Mouse (Mus musculus): Measurements from ENCODE around the gene Ppp1r13b. TPM values are rescaled to one million over a fixed set of nuclear protein-coding genes. Genes with fewer than 3 reads are reported as not detected.
A peak's percentile ranks its signal among the peaks of the same experiment; 100 is the strongest.

The Ppp1r13b gene
- polyA plus RNA-seq, 1 experiment from 2014 or later: 12.5 TPM

- Histone ChIP-seq H3K36me3 (peaks cover 25% of the 10 kb centered on the region), H3K9me3 (no peaks in the 10 kb centered on the region), H3K27ac (replicated peaks) (no peak overlapping the region), H3K4me2 (no peak overlapping the region), H3K27me3 (replicated peaks) (no peaks in the 10 kb centered on the region), H3K4me3 (no peak overlapping the region), H3K4me1 (peaks cover 12% of the 10 kb centered on the region; the same call in 1 of the 2 replicates), H3K9ac (no peak overlapping the region)
- 70% methylated on average over 1 of the region's 1 CpGs for WGBS
- ATAC-seq (ENCODE audit: extremely low read depth, insufficient number of reproducible peaks, low FRiP score, low TSS enrichment): no peak
Measured at GRCm38 (mm10) chr12:111874601-111875140, 33.2 kb downstream of the Ppp1r13b start.

- WGBS: 90% methylated on average over 5 of the region's 5 CpGs
- ATAC-seq (ENCODE audit: extremely low read depth, insufficient number of reproducible peaks, low FRiP score, low TSS enrichment): no peak
- H3K36me3 ChIP-seq: peaks cover 40% of the 10 kb centered on the region
- no peaks in the 10 kb centered on the region for H3K27me3 ChIP-seq (replicated peaks)
- H3K9ac ChIP-seq: no peak overlapping the region
- no peak overlapping the region for H3K27ac ChIP-seq (replicated peaks)
- H3K9me3 ChIP-seq: no peaks in the 10 kb centered on the region
- H3K4me2 ChIP-seq: no peak overlapping the region
- peaks cover 7% of the 10 kb centered on the region; the same call in 1 of the 2 replicates for H3K4me1 ChIP-seq
- H3K4me3 ChIP-seq: no peak overlapping the region
Measured at GRCm38 (mm10) chr12:111872079-111872478, 35.8 kb downstream of the Ppp1r13b start.

DNA sequence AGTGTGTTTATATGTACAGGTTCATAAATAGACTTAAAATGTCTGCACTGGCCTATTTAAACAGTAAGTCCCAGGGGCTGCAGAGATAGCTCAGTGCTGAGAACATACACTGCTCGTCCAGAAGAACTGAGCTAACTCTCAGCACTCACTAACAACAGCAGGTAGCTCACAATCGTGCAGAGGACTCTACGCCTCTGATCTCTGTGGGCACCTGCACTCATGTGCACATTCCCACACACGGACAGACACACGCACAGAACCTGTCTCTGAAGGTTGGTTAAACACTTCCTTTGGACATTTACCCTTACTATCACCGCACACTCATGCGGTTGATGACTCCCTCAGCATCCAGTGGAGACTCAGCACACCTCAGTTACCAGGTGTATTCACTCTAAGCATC is 37.1 kb downstream of the Ppp1r13b start:
- no peaks in the 10 kb centered on the region for H3K9me3 ChIP-seq
- no peaks in the 10 kb centered on the region for H3K27me3 ChIP-seq (replicated peaks)
- no peak overlapping the region for H3K4me3 ChIP-seq
- H3K9ac ChIP-seq: no peak overlapping the region
- H3K27ac ChIP-seq (replicated peaks): no peak overlapping the region
- 88% methylated on average over 7 of the region's 7 CpGs for WGBS
- peaks cover 51% of the 10 kb centered on the region for H3K36me3 ChIP-seq
- no peak overlapping the region for H3K4me2 ChIP-seq
- no peak for ATAC-seq (ENCODE audit: extremely low read depth, insufficient number of reproducible peaks, low FRiP score, low TSS enrichment)
- H3K4me1 ChIP-seq: peaks cover 2% of the 10 kb centered on the region; the same call in 1 of the 2 replicates

GRCm38 (mm10) chr12:111869806-111870205 is 38.1 kb downstream of the Ppp1r13b start:
- 80% methylated on average over 1 of the region's 1 CpGs for WGBS

DNA sequence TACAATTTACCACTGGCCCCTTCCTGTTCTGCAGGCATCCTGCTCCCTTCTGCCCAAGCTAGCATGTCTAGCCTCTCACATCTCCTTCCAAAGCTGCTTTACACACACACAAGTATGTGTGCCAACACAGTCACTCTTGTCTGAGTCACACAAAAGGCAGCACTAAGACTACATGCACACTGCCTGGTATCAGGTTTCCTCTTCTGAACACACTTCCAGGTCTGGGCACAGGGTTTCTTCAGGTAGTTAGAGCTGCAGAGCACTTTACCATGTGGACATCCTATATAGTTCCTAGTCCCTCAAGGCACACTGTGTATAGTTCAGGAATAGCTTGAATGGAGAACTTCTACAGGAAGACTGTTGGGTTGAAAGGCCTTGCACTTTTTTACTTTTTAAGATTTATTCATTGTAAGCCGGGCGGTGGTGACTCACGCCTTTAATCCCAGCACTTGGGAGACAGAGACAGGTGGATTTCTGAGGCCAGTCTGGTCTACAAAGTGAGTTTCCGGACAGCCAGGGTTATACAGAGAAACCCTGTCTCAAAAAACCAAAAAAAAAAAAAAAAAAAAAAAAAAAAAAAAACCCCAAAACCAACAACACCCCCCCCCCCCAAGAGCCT is 43.6 kb downstream of the Ppp1r13b start:
- WGBS: 89% methylated on average over 4 of the region's 4 CpGs
- ATAC-seq (ENCODE audit: extremely low read depth, insufficient number of reproducible peaks, low FRiP score, low TSS enrichment): no peak
- Histone ChIP-seq H3K4me1 (no peaks in the 10 kb centered on the region), H3K9ac (no peak overlapping the region), H3K27ac (replicated peaks) (no peak overlapping the region), H3K4me3 (no peak overlapping the region), H3K36me3 (peaks cover 64% of the 10 kb centered on the region), H3K27me3 (replicated peaks) (no peaks in the 10 kb centered on the region), H3K9me3 (no peaks in the 10 kb centered on the region), H3K4me2 (no peak overlapping the region)

More at GRCm38 (mm10) chr12:111869806-111870205, 38.1 kb downstream of the Ppp1r13b start:
- Histone ChIP-seq H3K27me3 (replicated peaks) (no peaks in the 10 kb centered on the region), H3K27ac (replicated peaks) (no peak overlapping the region), H3K36me3 (peaks cover 59% of the 10 kb centered on the region), H3K4me3 (no peak overlapping the region), H3K4me2 (no peak overlapping the region), H3K9ac (no peak overlapping the region), H3K9me3 (no peaks in the 10 kb centered on the region), H3K4me1 (no peaks in the 10 kb centered on the region)
- no peak for ATAC-seq (ENCODE audit: extremely low read depth, insufficient number of reproducible peaks, low FRiP score, low TSS enrichment)

DNA sequence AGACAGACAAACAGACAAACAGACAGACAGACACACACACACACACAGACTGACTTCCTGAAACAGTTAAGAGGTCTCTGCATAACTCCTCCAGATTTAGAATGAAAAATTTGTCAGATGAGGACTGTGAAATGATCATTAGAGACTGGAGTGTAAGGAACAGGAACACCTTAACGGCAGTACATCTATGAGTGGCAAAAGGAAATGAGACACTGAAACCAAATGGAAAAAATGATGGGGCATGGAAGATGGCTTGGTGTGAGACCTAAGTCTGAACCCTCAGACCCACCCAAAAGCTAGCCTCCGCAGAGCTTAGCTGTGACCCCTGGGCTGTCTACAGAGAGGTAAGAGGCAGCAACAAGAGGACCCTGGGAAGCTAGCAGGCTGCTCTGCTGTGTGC is 52.5 kb downstream of the Ppp1r13b start:
- H3K4me1 ChIP-seq: peaks cover 10% of the 10 kb centered on the region
- 76% methylated on average over 2 of the region's 2 CpGs for WGBS
- H3K36me3 ChIP-seq: peaks cover 47% of the 10 kb centered on the region
- no peaks in the 10 kb centered on the region for H3K27me3 ChIP-seq (replicated peaks)
- no peak overlapping the region for H3K9ac ChIP-seq
- no peaks in the 10 kb centered on the region for H3K9me3 ChIP-seq
- H3K27ac ChIP-seq (replicated peaks): no peak overlapping the region
- no peak overlapping the region for H3K4me3 ChIP-seq
- ATAC-seq (ENCODE audit: extremely low read depth, insufficient number of reproducible peaks, low FRiP score, low TSS enrichment): no peak
- no peak overlapping the region for H3K4me2 ChIP-seq

- peaks cover 11% of the 10 kb centered on the region for H3K4me1 ChIP-seq
- H3K9ac ChIP-seq: no peak overlapping the region
- no peaks in the 10 kb centered on the region for H3K9me3 ChIP-seq
- H3K27me3 ChIP-seq (replicated peaks): no peaks in the 10 kb centered on the region
- no peak for ATAC-seq (ENCODE audit: extremely low read depth, insufficient number of reproducible peaks, low FRiP score, low TSS enrichment)
- no peak overlapping the region for H3K27ac ChIP-seq (replicated peaks)
- no peak overlapping the region for H3K4me2 ChIP-seq
- WGBS: 72% methylated on average over 4 of the region's 4 CpGs
- no peak overlapping the region for H3K4me3 ChIP-seq
- H3K36me3 ChIP-seq: peaks cover 38% of the 10 kb centered on the region
Measured at GRCm38 (mm10) chr12:111853546-111853945, 54.4 kb downstream of the Ppp1r13b start.

DNA sequence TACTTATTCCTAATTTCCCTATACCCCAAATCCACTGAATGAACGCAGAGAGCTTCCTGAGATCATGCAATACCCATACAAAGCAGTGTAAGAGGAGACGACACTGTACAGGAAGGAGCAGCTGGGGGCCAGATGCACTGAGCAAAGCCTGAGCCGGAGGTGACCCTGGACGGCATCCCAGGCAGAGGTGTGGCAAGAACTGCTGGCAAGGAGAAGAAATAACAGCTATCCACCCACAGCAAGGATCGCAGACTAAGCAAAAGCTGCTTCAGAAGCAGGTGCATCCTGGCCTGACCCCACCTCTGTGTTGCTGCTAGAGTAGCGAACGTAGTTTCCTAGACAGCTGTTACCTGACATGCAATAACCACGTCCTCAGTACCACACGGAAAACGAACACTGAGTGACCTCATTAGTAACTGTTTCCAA is 54.9 kb downstream of the Ppp1r13b start:
- Histone ChIP-seq H3K9me3 (no peaks in the 10 kb centered on the region), H3K4me2 (no peak overlapping the region), H3K4me3 (no peak overlapping the region), H3K36me3 (peaks cover 33% of the 10 kb centered on the region), H3K27me3 (replicated peaks) (no peaks in the 10 kb centered on the region), H3K4me1 (peaks cover 12% of the 10 kb centered on the region), H3K27ac (replicated peaks) (no peak overlapping the region), H3K9ac (no peak overlapping the region)
- 59% methylated on average over 10 of the region's 10 CpGs for WGBS
- no peak for ATAC-seq (ENCODE audit: extremely low read depth, insufficient number of reproducible peaks, low FRiP score, low TSS enrichment)

- Histone ChIP-seq H3K4me1 (peaks cover 12% of the 10 kb centered on the region), H3K4me3 (no peak overlapping the region), H3K27ac (replicated peaks) (no peak overlapping the region), H3K27me3 (replicated peaks) (no peaks in the 10 kb centered on the region), H3K4me2 (no peak overlapping the region), H3K9ac (no peak overlapping the region), H3K36me3 (peaks cover 20% of the 10 kb centered on the region), H3K9me3 (no peaks in the 10 kb centered on the region)
- 74% methylated on average over 5 of the region's 5 CpGs for WGBS
- no peak for ATAC-seq (ENCODE audit: extremely low read depth, insufficient number of reproducible peaks, low FRiP score, low TSS enrichment)
Measured at GRCm38 (mm10) chr12:111851745-111852144, 56.2 kb downstream of the Ppp1r13b start.

DNA sequence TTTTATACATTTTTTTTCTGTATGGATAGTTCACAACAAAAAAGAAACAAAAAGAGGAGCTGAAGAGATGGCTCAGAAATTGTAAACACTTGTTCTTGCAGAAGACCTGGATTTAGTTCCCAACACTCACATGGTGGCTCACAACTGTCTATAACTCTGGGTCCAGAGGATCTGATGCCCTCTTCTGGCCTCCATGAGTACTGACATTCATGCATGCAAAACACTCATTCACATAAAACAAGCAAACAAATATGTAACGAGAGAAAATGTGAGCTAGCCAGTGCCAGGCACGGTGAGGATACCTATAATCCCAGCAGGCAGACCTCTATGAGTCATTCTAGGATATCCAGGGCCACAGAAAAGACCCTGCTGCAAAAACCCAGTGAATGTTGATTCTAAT is 56.7 kb downstream of the Ppp1r13b start:
- H3K36me3 ChIP-seq: peaks cover 17% of the 10 kb centered on the region
- H3K4me3 ChIP-seq: no peak overlapping the region
- H3K27ac ChIP-seq (replicated peaks): no peak overlapping the region
- no peak for ATAC-seq (ENCODE audit: extremely low read depth, insufficient number of reproducible peaks, low FRiP score, low TSS enrichment)
- no peak overlapping the region for H3K4me2 ChIP-seq
- H3K9me3 ChIP-seq: no peaks in the 10 kb centered on the region
- H3K4me1 ChIP-seq: peaks cover 12% of the 10 kb centered on the region
- no peaks in the 10 kb centered on the region for H3K27me3 ChIP-seq (replicated peaks)
- no peak overlapping the region for H3K9ac ChIP-seq
- 65% methylated on average over 2 of the region's 2 CpGs for WGBS

- H3K9me3 ChIP-seq: no peaks in the 10 kb centered on the region
- peaks cover 15% of the 10 kb centered on the region for H3K36me3 ChIP-seq
- peaks cover 12% of the 10 kb centered on the region for H3K4me1 ChIP-seq
- no peaks in the 10 kb centered on the region for H3K27me3 ChIP-seq (replicated peaks)
- H3K4me3 ChIP-seq: no peak overlapping the region
- no peak overlapping the region for H3K4me2 ChIP-seq
- peak overlapping the region; percentile 15; the same call in 1 of the 2 replicates for H3K9ac ChIP-seq
- H3K27ac ChIP-seq (replicated peaks): peak overlapping the region; percentile 53
- no peak for ATAC-seq (ENCODE audit: extremely low read depth, insufficient number of reproducible peaks, low FRiP score, low TSS enrichment)
- 42% methylated on average over 9 of the region's 9 CpGs for WGBS
Measured at GRCm38 (mm10) chr12:111848300-111848798, 59.6 kb downstream of the Ppp1r13b start.

DNA sequence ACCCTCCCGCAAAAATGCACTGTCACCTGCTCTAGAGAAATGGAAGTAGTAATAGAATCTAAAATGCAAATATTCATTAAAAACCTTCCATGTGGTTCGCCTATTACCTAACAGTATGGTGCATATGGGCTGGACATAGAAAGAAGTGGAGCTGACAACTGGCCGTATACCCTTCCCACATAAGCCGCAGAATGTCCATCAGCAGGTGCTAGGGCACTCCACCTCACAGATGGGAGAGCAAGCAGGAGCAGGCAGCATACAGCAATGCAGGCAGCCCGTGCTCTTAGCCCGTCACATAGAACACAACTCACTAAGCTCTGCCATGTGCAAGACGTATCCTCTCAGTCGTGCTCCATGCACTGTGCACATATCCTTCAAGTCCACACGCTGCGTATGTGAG is 61.1 kb downstream of the Ppp1r13b start:
- Histone ChIP-seq H3K4me3 (no peak overlapping the region), H3K9me3 (no peaks in the 10 kb centered on the region), H3K27me3 (replicated peaks) (no peaks in the 10 kb centered on the region), H3K27ac (replicated peaks) (no peak overlapping the region), H3K4me2 (no peak overlapping the region), H3K9ac (no peak overlapping the region), H3K4me1 (0 out of 2 replicates have a peak, but pooled peaks cover 7% of the 10 kb centered on the region), H3K36me3 (peaks cover 26% of the 10 kb centered on the region)
- ATAC-seq (ENCODE audit: extremely low read depth, insufficient number of reproducible peaks, low FRiP score, low TSS enrichment): no peak
- 88% methylated on average over 10 of the region's 10 CpGs for WGBS

All from heart, embryonic 13.5 days (tissue).